Mouse (Mus musculus): ENCODE results near the gene Olfr283.
"Not testable (repeated sequence)": the region's sequence is repeated elsewhere in the genome, so short reads cannot be mapped to it uniquely, and the experiment has no call there.

The Olfr283 gene

DNA sequence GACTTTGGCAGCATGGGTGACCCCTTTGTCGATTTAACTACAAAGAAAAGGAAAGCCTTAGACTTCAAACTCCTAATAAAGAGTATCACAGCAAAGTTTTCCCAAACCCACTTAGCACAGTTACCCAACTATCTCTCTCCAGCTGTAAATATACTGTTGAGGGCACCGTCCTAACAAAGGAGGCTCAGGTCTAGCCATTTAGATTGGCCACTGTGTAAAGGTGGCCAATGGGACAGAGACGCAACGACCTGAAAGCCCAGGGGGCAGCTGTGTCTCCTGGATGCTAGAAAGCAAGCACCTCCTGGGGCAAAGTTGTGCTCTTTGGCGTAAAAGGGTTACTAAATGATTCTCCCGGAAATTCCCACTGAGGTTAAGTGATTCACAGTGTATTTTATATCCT lies at the start of gene Olfr283:
Gene Olfr283, minus strand, starts transcription at position 101 of the 400 bp plus-strand sequence.
- ATAC-seq (ENCODE audit: insufficient number of reproducible peaks, low FRiP score, low TSS enrichment): no peak

DNA sequence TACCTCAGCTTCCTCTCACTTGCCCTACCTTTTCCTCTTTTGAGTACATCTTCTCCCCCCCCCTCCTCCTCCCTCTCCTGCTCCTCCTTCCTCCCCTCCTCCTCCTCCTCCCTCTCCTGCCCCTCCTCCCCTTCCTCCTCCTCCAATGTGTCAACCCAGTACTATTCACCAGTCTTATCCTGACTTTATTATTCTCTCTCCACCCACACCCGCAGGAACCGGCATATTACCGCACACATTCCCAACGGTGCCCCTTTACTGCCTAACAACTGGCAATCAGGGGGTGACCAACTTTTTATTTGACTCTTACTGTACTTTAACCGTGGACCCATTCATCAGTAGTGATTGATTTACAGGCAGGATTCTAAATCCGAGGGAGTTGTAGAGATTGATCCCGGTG lies 44.4 kb upstream of the Olfr283 start:
- no peak for ATAC-seq (ENCODE audit: insufficient number of reproducible peaks, low FRiP score, low TSS enrichment)

DNA sequence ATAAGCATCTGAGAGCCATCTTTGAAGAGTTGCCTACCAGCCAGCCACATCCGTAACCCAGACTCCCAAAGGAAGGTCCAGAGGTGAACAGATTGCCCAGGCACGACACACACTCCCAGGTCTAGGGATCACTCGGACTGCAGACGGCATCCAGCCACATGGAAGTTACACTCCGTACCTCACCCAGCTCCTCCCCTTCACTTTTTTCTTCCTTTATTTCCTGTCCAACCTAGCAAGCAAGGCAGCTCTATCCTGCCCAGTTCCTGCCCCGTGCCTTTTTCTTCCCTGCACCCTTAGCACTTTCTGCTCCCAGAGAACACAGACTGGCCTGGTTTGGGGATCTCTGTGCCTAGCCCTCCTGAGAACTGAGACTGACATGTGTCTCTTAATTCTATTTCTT lies 44.0 kb upstream of the Olfr283 start:
- no peak for ATAC-seq (ENCODE audit: insufficient number of reproducible peaks, low FRiP score, low TSS enrichment)

DNA sequence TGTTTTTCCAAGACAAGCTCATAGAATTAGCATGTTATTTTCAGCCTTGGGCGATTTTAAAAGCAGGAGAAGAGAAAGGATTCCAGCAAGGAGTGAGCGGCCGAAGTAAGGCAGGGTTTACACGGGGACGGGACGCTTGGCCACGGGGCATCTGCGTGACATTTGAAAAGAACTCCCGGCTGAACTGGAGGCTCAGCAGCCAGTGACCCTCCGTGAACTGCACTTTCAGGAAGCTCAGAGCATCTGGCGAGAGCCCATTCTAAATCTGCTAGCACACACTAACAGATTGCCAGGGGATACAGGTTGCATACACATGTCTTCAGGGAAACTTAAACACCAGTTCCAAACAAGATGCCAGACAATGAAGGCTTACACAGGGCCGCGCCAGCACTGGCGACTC lies 43.6 kb upstream of the Olfr283 start:
- ATAC-seq (ENCODE audit: insufficient number of reproducible peaks, low FRiP score, low TSS enrichment): no peak

DNA sequence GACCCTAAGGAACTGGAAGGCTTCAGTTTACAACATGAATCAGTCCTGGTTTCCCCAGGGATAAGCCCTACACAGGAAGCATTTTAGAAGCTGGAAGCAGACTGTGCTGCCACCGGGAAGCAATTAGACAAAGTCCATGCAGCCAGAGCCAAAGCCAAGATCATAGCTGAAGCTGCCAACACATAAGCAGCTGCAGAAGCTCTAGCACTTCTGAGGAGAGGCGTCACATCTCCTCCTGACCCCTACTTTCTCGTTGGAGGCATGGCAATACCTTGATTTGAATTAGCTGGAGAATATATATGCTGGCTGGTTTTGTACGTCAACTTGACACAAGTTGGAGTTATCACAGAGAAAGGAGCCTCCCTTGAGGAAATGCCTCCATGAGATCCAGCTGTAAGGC lies 40.2 kb upstream of the Olfr283 start:
- ATAC-seq (ENCODE audit: insufficient number of reproducible peaks, low FRiP score, low TSS enrichment): no peak

DNA sequence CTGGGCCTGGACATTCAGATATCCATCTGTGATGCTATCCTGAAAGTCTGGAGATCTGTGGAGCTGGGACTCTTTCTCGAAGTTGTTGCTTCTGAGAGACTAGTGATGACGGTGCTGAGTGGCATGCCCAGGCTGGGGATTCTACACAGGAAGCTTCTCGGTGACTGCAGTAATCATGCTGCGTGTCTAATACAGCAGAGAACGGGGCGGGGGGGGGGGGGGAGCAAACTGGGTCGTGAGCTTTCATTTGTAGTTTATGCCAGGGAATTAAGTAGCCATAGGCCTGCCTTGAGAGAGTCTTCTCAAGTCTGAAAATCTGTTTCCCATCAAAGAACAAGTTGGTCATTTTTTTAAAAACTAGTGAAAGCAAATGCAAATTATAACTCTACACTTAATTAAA lies 37.4 kb upstream of the Olfr283 start:
- ATAC-seq (ENCODE audit: insufficient number of reproducible peaks, low FRiP score, low TSS enrichment): no peak

DNA sequence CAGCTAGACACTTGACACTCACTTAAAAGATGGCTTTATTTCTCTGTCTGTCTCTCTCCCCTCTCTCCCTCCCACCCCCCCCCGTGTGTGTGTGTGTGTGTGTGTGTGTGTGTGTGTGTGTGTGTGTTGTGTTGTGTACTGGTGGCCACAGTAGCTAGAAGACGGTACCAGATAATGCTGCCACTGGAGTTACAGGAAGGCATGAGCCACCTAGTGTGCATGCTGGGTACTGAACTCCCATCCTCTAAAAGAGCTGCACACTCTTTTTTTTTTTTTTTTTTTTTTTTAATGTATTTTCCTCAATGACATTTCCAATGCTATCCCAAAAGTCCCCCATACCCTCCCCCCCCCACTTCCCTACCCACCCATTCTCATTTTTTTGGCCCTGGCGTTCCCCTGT lies 36.5 kb upstream of the Olfr283 start:
- not testable (repeated sequence) for ATAC-seq (ENCODE audit: insufficient number of reproducible peaks, low FRiP score, low TSS enrichment)

DNA sequence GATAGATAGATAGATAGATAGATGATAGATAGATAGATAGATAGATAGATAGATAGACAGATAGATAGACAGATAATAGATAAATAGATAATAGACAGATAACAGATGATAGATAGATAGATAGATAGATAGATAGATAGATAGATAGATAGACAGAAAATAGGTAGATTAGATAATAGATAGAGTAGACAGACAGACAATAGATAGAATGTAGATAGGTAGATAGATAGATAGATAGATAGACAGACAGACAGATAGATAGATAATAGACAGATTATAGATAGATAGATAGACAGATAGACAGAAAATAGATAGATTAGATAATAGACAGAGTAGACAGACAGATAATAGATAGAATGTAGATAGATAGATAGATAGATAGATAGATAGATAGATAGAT lies 36.1 kb upstream of the Olfr283 start:
- not testable (repeated sequence) for ATAC-seq (ENCODE audit: insufficient number of reproducible peaks, low FRiP score, low TSS enrichment)

DNA sequence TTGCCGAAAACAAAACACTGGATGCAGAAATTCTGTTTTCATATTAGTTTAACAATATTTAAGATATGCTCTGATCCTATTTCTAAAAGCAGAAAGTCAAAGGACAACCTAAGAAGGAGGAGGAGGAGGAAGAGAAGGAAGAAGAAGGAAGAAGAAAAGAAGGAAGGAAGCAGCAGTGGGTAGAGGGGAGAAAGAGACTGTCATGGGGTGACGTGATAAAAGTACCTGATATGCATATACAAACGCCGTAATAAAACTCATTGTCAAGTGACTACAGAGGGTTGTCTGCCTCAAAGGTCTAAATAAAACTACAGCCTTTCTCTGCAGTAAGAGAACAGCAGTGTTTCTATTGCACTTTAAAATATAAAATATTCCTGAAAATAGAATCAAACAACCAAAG lies 35.2 kb upstream of the Olfr283 start:
- ATAC-seq (ENCODE audit: insufficient number of reproducible peaks, low FRiP score, low TSS enrichment): no peak

DNA sequence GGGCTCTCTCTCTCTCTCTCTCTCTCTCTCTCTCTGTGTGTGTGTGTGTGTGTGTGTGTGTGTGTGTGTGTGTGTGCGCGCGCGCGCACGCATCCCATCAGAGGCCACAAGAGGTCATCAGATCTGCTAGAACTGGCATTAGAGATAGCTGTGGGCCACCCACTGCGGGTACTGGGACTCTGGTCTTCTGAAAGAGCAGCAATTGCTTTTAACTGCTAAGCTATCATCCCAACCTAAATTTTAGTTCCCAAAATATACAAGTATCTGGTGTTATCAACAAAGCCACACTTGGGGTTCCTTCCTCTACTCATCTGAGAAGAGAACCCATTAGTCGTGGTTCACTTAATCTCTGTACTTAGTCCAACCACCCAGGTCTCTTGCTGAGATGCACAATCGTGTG lies 29.5 kb upstream of the Olfr283 start:
- no peak for ATAC-seq (ENCODE audit: insufficient number of reproducible peaks, low FRiP score, low TSS enrichment)

DNA sequence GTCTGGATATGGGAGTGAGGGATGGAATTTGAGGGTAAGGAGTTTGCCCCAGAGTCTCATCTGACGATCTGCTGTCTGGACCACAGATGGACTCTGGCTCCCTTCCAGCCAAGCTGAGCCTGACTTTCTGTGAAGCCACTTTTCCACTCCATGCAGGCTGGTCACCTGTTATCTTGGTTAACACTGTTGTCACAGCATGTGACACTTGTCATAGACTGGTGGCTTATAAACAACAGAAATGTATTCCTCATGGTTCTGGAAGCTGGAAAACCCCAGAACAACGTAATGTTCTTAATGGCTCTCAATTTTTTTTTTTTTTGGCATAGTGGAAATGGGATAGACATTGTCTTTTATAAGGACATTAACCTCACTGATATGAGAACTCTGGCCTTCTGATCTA lies 28.9 kb upstream of the Olfr283 start:
- no peak for ATAC-seq (ENCODE audit: insufficient number of reproducible peaks, low FRiP score, low TSS enrichment)

DNA sequence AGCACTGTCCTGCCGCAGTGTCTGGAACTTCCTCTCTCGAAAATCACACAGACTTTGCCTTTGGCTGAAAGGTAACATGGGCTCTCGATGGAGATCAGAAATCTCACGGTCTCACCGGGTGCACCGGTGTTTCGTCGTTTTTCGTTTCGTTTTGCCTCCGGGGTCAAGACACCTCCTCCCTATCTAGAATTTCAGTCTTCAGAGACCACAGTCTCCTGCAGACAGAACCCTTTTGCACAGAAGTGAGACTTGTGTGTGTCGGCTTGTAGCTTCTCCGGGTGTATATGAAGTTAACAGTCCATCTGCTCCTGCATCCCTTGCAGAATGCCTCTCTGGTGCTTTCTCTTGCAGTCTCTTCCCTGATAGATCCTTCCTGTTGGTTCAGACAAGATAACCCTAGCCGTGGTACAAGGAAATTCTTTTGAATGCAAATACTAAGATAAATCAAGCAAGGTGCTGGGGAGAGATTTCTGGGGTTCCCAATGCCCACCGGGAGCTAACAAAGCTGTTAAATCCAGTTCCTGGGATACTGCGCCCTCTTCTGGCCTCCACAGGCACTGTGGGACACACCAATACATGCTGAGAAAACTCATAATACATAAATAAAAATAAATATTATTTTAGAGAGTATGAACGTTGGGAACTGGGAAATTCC lies 27.8 kb upstream of the Olfr283 start:
- no peak for ATAC-seq (ENCODE audit: insufficient number of reproducible peaks, low FRiP score, low TSS enrichment)

DNA sequence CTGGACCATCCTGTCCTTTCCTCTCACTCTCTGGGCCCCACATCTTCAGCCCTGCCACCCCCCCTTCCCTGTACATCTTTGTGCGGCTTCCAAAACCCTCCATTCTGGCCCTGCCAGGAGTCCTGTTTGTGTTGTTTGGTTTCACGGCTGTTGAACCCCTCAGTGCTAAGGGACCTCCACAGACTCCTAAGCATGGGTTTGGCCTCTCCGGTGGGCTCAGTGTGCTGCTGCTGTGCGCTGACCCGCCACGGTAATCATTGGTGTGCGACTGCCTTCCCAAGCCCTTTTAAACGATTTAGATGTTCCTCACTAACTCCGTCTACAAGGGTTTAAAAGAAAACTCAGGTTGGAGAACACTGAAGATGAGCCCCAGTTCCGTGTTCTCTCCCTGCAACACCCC lies 21.6 kb upstream of the Olfr283 start:
- no peak for ATAC-seq (ENCODE audit: insufficient number of reproducible peaks, low FRiP score, low TSS enrichment)

DNA sequence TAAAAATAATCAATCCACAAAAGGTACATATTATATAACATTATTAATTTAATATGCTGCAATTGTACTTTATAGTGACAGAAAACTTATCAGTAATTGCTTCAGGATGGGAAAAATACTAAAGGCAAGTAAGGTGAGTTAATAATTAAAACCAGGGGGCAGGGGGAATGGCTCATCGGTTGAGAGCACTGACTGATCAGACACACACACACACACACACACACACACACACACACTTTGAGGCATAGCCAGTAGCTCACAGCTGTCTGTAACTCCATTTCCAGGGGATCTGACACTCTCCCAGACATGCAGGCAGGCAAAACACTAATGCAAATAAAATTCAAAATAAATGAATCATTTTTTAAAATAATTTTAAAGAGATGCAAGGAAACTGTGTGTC lies 16.4 kb upstream of the Olfr283 start:
- ATAC-seq (ENCODE audit: insufficient number of reproducible peaks, low FRiP score, low TSS enrichment): no peak

DNA sequence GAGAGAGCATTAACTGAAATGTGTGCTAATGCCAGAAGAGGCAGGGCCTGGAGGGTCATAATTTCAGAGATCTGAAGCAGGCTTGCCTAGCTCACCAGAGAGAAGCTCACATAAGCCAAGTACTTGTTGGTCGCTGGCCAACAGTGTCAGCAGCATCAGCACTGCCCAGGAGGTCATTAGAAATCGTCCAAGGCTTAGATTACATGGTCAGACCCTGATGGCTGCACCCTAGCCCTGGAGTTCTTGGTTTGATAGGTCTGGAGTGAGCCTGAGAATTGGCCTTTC lies 11.1 kb upstream of the Olfr283 start:
- no peak for ATAC-seq (ENCODE audit: insufficient number of reproducible peaks, low FRiP score, low TSS enrichment)

DNA sequence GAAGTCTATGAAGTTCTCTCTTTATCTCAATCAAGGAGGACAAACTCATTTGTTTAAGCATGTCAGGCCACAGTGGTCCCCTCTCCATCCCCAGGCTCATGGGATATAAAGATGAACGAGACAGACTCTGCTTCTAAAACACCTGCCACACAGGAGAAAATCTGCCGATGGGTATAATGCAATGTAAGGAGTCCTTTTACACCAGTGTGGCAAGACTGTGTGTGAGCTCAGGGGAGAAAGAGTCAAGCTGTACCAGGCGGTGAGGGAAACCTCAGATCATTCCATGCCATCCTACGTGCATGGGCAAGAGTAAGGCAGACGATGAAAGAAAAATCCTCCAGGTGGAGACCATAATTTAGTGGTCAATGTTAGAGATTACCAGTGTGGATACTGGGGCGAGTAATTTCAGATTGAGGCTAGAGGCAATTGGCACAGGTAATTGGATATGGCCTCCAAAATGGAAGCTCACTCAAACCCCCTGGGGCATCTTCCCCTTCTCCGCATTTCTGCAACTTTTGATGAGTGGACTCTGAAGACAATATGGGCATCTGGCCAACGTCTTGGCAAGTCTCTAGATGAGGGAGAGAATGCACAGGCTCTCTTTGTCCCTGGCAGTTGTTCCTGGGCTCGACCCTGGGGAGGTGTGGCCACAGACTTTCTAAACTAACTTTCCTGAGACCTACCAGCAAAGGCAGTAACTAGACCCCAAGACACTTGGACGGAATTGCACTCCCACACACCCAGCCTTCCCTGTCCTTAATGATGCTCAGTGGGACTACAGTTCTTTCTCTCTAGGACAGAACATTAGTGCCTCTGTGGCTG lies 10.5 kb upstream of the Olfr283 start:
- no peak for ATAC-seq (ENCODE audit: insufficient number of reproducible peaks, low FRiP score, low TSS enrichment)

DNA sequence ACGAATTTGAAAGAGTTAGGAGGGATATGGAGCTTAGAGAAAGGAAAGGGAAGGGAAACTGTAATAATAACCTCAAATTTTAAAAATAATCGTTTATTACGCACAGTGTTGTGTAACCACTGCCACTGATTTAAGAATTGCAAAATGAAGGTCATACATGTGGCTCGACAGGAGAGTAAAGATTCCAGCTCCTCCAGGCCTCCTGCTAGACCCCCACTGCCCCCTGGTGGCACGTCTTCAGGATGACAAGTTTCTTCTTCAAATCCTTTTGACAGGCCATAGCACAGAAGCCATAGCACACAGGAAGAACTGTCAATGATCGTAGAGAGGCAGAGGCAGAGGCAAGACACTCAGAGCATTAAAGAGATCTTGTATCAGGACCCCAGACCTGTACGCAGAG lies 9.1 kb upstream of the Olfr283 start:
- ATAC-seq (ENCODE audit: insufficient number of reproducible peaks, low FRiP score, low TSS enrichment): peak; percentile 20; the same call in 1 of the 2 replicates

DNA sequence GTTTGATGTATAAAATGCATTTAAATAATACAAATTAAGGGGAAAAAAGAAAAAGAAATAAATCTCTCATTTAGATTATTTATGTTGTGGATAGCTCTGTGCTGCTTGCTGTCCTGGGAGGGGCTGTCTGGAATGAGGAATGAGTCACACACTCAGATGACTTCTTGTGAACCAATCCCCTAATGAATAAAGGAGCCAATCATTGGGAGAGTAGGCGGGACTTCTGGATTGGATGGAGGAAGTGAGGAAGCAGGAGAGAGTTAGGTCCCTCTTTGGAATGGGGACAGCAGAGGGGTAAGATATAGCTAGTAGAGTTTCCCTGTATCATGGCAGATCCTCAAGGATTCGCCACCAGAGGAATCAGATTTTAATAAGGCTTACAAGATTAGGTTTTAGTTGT lies 6.9 kb upstream of the Olfr283 start:
- ATAC-seq (ENCODE audit: insufficient number of reproducible peaks, low FRiP score, low TSS enrichment): no peak

DNA sequence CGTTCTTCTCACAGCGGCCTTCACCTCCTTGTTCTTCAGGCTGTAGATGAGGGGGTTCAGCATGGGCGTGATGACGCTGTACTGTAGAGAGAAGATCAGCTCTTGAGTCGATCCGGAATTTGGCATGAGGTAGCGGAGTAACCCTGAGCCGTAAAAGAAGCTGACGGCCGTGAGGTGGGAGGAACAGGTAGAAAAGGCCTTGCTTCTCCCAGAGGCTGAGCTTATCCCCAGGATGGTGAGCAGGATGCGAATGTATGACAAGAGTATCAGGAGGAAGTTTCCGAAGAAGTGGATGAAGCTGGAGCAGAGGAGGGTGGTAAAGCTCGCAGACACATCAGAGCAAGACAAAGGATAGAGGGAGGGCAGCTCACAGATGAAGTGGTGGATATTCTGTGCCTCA lies 2.5 kb downstream of the Olfr283 start:
- ATAC-seq (ENCODE audit: insufficient number of reproducible peaks, low FRiP score, low TSS enrichment): no peak

DNA sequence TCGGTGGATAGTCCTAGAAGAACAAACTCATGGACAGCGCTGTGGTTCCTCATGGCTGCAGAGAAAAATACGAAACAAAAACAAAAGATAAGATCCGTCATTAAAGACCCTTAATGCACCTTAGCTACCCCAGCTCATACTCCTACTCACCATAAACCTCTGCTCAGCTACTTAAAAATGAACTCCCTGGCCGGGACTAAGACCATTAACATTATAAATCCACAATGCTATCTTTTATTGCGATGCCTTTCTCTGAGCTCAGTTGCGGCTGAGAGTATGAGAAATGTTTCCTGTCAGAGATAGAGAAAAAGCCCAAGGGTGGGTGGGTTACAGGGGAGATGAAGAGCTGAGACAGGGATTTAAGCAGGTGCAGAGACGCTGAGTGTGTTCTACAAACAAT lies 39.9 kb downstream of the Olfr283 start, which contains the start of gene Olfr284:
Gene Olfr284, minus strand, starts transcription at position 101 of the 400 bp plus-strand sequence.
- no peak for ATAC-seq (ENCODE audit: insufficient number of reproducible peaks, low FRiP score, low TSS enrichment)

All from cerebellum, adult (tissue).